Mouse (Mus musculus) MEL (cell line): ENCODE results near the gene Pogz. TPM values are rescaled to one million over a fixed set of nuclear protein-coding genes. Genes with fewer than 3 reads are reported as not detected.

Source experiments
- DNase-seq: peaks from one replicate; pipeline ENCODE4 v3.0.0; 2011; ENCODE audit warnings: low read depth, low spot score
- H3K27ac ChIP-seq: 2 replicates; pipeline ENCODE4 v1.5.1; 2012; ENCODE audit warnings: low read depth, mild to moderate bottlenecking, control low read depth, low read length, moderate library complexity; ENCODE audit not compliant: control insufficient read depth
- H3K27me3 ChIP-seq, 2 experiments: fragments of 150-350 bp in 1 of 2; sonication (generic) in 1 of 2; 2 replicates each; pipeline ENCODE4 v1.6.1; 2012; ENCODE audit warnings: low read length in 2 of 2, mild to moderate bottlenecking in 2 of 2, improper control_type of control experiment in 1 of 2, moderate library complexity in 1 of 2; ENCODE audit not compliant: insufficient read depth in 2 of 2, control insufficient read depth in 1 of 2
- H3K36me3 ChIP-seq, 2 experiments: 2 replicates each; pipeline ENCODE4 v1.6.1; 2012 to 2014; ENCODE audit warnings: low read length in 2 of 2, improper control_type of control experiment in 1 of 2, inconsistent platforms in 1 of 2, mild to moderate bottlenecking in 1 of 2; ENCODE audit not compliant: insufficient read depth in 2 of 2, control insufficient read depth in 1 of 2
- H3K4me1 ChIP-seq, 2 experiments: fragments of 150-350 bp in 1 of 2; sonication (generic) in 1 of 2; 2 replicates each; pipeline ENCODE4 v1.6.1; 2012; ENCODE audit warnings: low read length in 2 of 2, improper control_type of control experiment in 1 of 2, mild to moderate bottlenecking in 1 of 2; ENCODE audit not compliant: insufficient read depth in 2 of 2, control insufficient read depth in 1 of 2
- H3K4me3 ChIP-seq, 2 experiments: fragments of 150-350 bp in 1 of 2; sonication (generic) in 1 of 2; 2 replicates each; pipeline ENCODE4 v1.5.1; 2012; ENCODE audit warnings: low read depth in 2 of 2, low read length in 2 of 2, mild to moderate bottlenecking in 2 of 2, moderate library complexity in 2 of 2, control low read depth in 1 of 2, improper control_type of control experiment in 1 of 2; ENCODE audit not compliant: control insufficient read depth in 1 of 2, insufficient read depth in 1 of 2
- H3K79me2 ChIP-seq: 2 replicates; pipeline ENCODE4 v1.6.1; 2012; ENCODE audit warnings: mild to moderate bottlenecking, low read length, moderate library complexity; ENCODE audit not compliant: control insufficient read depth, poor library complexity, insufficient read depth
- H3K9ac ChIP-seq: 2 replicates; pipeline ENCODE4 v1.6.1; 2012; ENCODE audit warnings: low read depth, mild to moderate bottlenecking, control low read depth, low read length, moderate library complexity; ENCODE audit not compliant: control insufficient read depth, poor library complexity, severe bottlenecking
- H3K9me3 ChIP-seq: fragments of 150-350 bp; sonication (generic); replicated peaks from 2 replicates; pipeline ENCODE4 v1.6.1; 2012; ENCODE audit warnings: mild to moderate bottlenecking, low read length, improper control_type of control experiment, moderate library complexity; ENCODE audit not compliant: insufficient read depth
- CHD1 ChIP-seq: IDR thresholded peaks from 2 replicates; pipeline ENCODE4 v1.6.1; 2012; ENCODE audit warnings: low read depth, mild to moderate bottlenecking, inconsistent platforms, low read length, improper control_type of control experiment
- CTCF ChIP-seq, 3 experiments: IDR thresholded peaks in 2 of 3; conservative IDR thresholded peaks in 1 of 3; 2 replicates each; pipeline ENCODE4 v1.5.1; 2011 to 2012; ENCODE audit warnings: low read length in 3 of 3, low read depth in 2 of 3, mild to moderate bottlenecking in 2 of 3, improper control_type of control experiment in 1 of 3, inconsistent platforms in 1 of 3, mixed read lengths in 1 of 3, moderate library complexity in 1 of 3; ENCODE audit not compliant: control insufficient read depth in 1 of 3, insufficient read depth in 1 of 3, poor library complexity in 1 of 3, severe bottlenecking in 1 of 3
- E2F4 ChIP-seq: IDR thresholded peaks from 2 replicates; pipeline ENCODE4 v1.6.1; 2011; ENCODE audit warnings: low read depth, low read length, improper control_type of control experiment, borderline replicate concordance
- ELF1 ChIP-seq: IDR thresholded peaks from 2 replicates; pipeline ENCODE4 v1.6.1; 2014; ENCODE audit warnings: low read depth, mild to moderate bottlenecking, inconsistent platforms, low read length, improper control_type of control experiment, moderate library complexity
- ETS1 ChIP-seq: IDR thresholded peaks from 2 replicates; pipeline ENCODE4 v1.6.1; 2012; ENCODE audit warnings: low read depth, mild to moderate bottlenecking, inconsistent platforms, low read length, improper control_type of control experiment, moderate library complexity
- GATA1 ChIP-seq: IDR thresholded peaks from 2 replicates; pipeline ENCODE4 v1.6.1; 2011; ENCODE audit warnings: low read depth, low read length, improper control_type of control experiment
- JUND ChIP-seq: IDR thresholded peaks from 2 replicates; pipeline ENCODE4 v1.6.1; 2011; ENCODE audit warnings: low read depth, mild to moderate bottlenecking, improper control_type of control experiment, low read length
- MEF2A ChIP-seq: IDR thresholded peaks from 2 replicates; pipeline ENCODE4 v1.6.1; 2014; ENCODE audit warnings: low read depth, mild to moderate bottlenecking, inconsistent platforms, low read length, improper control_type of control experiment; ENCODE audit not compliant: poor library complexity, insufficient replicate concordance, severe bottlenecking; ENCODE audit errors: extremely low read depth
- NRF1 ChIP-seq: IDR thresholded peaks from 2 replicates; pipeline ENCODE4 v1.6.1; 2014; ENCODE audit warnings: low read depth, mild to moderate bottlenecking, inconsistent platforms, low read length, improper control_type of control experiment, moderate library complexity; ENCODE audit not compliant: poor library complexity, insufficient read depth, severe bottlenecking
- POLR2A ChIP-seq, 2 experiments: IDR thresholded peaks; 2 replicates each; pipeline ENCODE4 v1.6.1; 2011 to 2012; ENCODE audit warnings: low read length in 2 of 2, mild to moderate bottlenecking in 2 of 2, control low read depth in 1 of 2, improper control_type of control experiment in 1 of 2, low read depth in 1 of 2, moderate library complexity in 1 of 2; ENCODE audit not compliant: control insufficient read depth in 1 of 2, insufficient read depth in 1 of 2, poor library complexity in 1 of 2
- POLR2AphosphoS5 ChIP-seq: IDR thresholded peaks from 2 replicates; pipeline ENCODE4 v1.6.1; 2012; ENCODE audit warnings: low read depth, borderline replicate concordance, mild to moderate bottlenecking, inconsistent platforms, low read length, moderate library complexity, mixed read lengths
- RAD21 ChIP-seq: IDR thresholded peaks from 2 replicates; pipeline ENCODE4 v1.6.1; 2011; ENCODE audit warnings: mild to moderate bottlenecking, low read depth, low read length, improper control_type of control experiment
- SIN3A ChIP-seq: IDR thresholded peaks from 2 replicates; pipeline ENCODE4 v1.6.1; 2012; ENCODE audit warnings: low read length, improper control_type of control experiment, inconsistent platforms
- SMC3 ChIP-seq: IDR thresholded peaks from 2 replicates; pipeline ENCODE4 v1.6.1; 2011; ENCODE audit warnings: low read depth, low read length, improper control_type of control experiment
- UBTF ChIP-seq: IDR thresholded peaks from 2 replicates; pipeline ENCODE4 v1.6.1; 2012; ENCODE audit warnings: low read depth, mild to moderate bottlenecking, inconsistent platforms, low read length, improper control_type of control experiment, moderate library complexity, borderline replicate concordance; ENCODE audit not compliant: insufficient read depth
- USF1 ChIP-seq: IDR thresholded peaks from 2 replicates; pipeline ENCODE4 v1.6.1; 2014; ENCODE audit warnings: low read depth, mild to moderate bottlenecking, inconsistent platforms, low read length, improper control_type of control experiment, moderate library complexity
- USF2 ChIP-seq, 2 experiments: IDR thresholded peaks; 2 replicates each; pipeline ENCODE4 v1.6.1; 2011 to 2012; ENCODE audit warnings: improper control_type of control experiment in 2 of 2, low read length in 2 of 2, borderline replicate concordance in 1 of 2, inconsistent platforms in 1 of 2, low read depth in 1 of 2, mild to moderate bottlenecking in 1 of 2; ENCODE audit not compliant: insufficient read depth in 1 of 2
- ZNF384 ChIP-seq: IDR thresholded peaks from 2 replicates; pipeline ENCODE4 v1.6.1; 2012; ENCODE audit warnings: low read depth, mild to moderate bottlenecking, inconsistent platforms, low read length, improper control_type of control experiment
- polyA plus RNA-seq, 2 experiments: library from polyadenylated mRNA; stranded (reverse) in 1 of 2; unstranded in 1 of 2; fragments of >175 nt in 1 of 2; fragments of >200 nt in 1 of 2; gene quantifications; 2 replicates each; pipeline versions ENCODE4 v1.2.1 to v1.2.4; 2012; ENCODE audit warnings: low replicate concordance in 2 of 2, low read depth in 1 of 2; ENCODE audit not compliant: insufficient read length in 2 of 2, insufficient read depth in 1 of 2, missing spikeins in 1 of 2
- total RNA-seq: library from RNA; depleted of rRNA; stranded (reverse); fragments of 300-350 nt; gene quantifications from 2 replicates; pipeline ENCODE4 v1.2.3, GENCODE M21; 2012

Pogz gene
- total and polyA plus RNA-seq, 3 experiments, result 10.6 to 31.6 TPM; not detected in 1

DNA sequence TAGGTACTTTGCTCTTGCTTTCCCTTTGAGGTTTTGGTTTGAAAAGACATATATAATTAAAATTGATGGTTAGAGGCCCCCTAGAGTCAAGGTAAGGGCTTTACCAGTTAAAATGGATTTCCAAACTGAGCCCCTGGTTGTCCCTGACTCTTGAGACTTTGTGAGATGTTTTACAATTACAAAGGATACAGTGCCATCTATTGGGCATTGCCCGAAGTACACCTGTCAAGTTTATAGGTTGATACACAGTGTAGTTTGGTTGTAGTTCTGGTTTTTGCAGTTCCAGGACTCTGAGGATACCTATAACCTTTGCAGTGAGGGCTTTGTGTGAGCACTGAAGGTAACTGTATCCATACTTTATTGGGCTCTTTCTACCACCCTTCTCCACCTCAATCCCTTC, 12.0 kb downstream of the Pogz start:
- Histone ChIP-seq H3K79me2 (peaks cover 30% of the 10 kb centered on the region), H3K9me3 (no peaks in the 10 kb centered on the region), H3K4me3 (no peak overlapping the region), H3K27me3 (no peaks in the 10 kb centered on the region), H3K27ac (no peak overlapping the region), H3K36me3 (peaks cover 0 to 39% of the 10 kb centered on the region in 2 experiments), H3K4me1 (peaks cover 15 to 34% of the 10 kb centered on the region in 2 experiments), H3K9ac (no peak overlapping the region)
- TF ChIP-seq POLR2A (IDR thresholded peaks at IDR 0.05; ENCODE audit: control insufficient read depth in 1 of 2, insufficient read depth in 1 of 2, low read depth in 1 of 2, low read length in 2 of 2, poor library complexity in 1 of 2), result no peak
- no peak for TF ChIP-seq MEF2A
- TF ChIP-seq POLR2AphosphoS5, result no peak
- peak; percentile 58 for TF ChIP-seq RAD21
- TF ChIP-seq E2F4, result no peak
- TF ChIP-seq ZNF384, result no peak
- TF ChIP-seq USF1, result no peak
- no peak for TF ChIP-seq GATA1
- TF ChIP-seq JUND, result no peak
- no peak for TF ChIP-seq SIN3A
- no peak for TF ChIP-seq CHD1
- peak; percentile 38; the same call in 1 of the 2 replicates for TF ChIP-seq SMC3
- no peak for TF ChIP-seq USF2 (IDR thresholded peaks at IDR 0.05; ENCODE audit: borderline replicate concordance in 1 of 2, insufficient read depth in 1 of 2, low read depth in 1 of 2, low read length in 2 of 2)
- TF ChIP-seq UBTF, result no peak
- peak in 2 of 3 experiments; percentile 15 to 61; a peak in 3 of 6 replicates for TF ChIP-seq CTCF (IDR thresholded peaks at IDR 0.05 in 2 of 3, conservative IDR thresholded peaks at IDR 0.05 in 1 of 3; ENCODE audit: control insufficient read depth in 1 of 3, insufficient read depth in 1 of 3, low read depth in 2 of 3, low read length in 3 of 3, poor library complexity in 1 of 3, severe bottlenecking in 1 of 3)
- TF ChIP-seq NRF1, result no peak
- peak; percentile 59 for DNase-seq

DNA sequence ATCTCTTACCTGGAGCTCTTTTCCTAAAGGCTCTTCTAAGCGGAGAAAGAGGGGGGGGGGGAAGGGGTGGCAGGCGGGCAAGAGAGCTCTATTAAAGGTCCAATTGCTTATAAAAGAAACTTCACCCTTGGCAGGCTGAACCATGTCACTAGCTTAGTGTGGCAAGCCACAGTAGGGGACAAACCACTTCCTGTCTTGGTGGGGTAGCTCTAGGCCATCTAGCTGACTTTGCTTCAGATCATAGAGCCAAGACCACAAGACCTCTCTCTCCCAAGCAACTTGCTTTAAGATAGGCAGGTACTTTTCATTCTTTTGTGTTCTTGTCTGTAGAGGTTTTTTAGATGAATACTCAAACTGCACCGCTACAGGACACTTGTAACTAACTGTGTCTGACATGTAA, 14.4 kb downstream of the Pogz start:
- Histone ChIP-seq H3K36me3 (peaks cover 11 to 35% of the 10 kb centered on the region in 2 experiments), H3K9ac (no peak overlapping the region; the same call in 1 of the 2 replicates), H3K79me2 (peaks cover 16% of the 10 kb centered on the region), H3K27me3 (no peaks in the 10 kb centered on the region), H3K4me3 (no peak overlapping the region), H3K9me3 (no peaks in the 10 kb centered on the region), H3K4me1 (peaks cover 10 to 32% of the 10 kb centered on the region in 2 experiments)
- TF ChIP-seq ELF1, result peak; percentile 31; the same call in 1 of the 2 replicates
- no peak for TF ChIP-seq ETS1
- TF ChIP-seq, all 39 proteins: peak for 1
- H3K27ac ChIP-seq, result no peak overlapping the region
- DNase-seq, result peak; percentile 71
